Mouse (Mus musculus): ENCODE data around the gene Olfr243. TPM values are rescaled to one million over a fixed set of nuclear protein-coding genes. Genes with fewer than 3 reads are reported as not detected.
"Not testable (repeated sequence)": the region's sequence is repeated elsewhere in the genome, so short reads cannot be mapped to it uniquely, and the experiment has no call there.

The Olfr243 gene
- not detected in 2 replicates for polyA plus RNA-seq (2016; fragmentation: Nextera tagmentation; extraction: Ambion mirVana)

GRCm38 (mm10) chr7:103714371-103714770, at the start of gene Olfr243:
Olfr243 (plus strand) TSS chr7:103714671.
- Histone ChIP-seq H3K36me3 (no peaks in the 10 kb centered on the region), H3K4me1 (no peaks in the 10 kb centered on the region), H3K4me3 (no peak within 1 kb of the TSS), H3K27me3 (ENCODE audit: low read depth, poor library complexity, severe bottlenecking) (no peaks in the 10 kb centered on the region), H3K9me3 (replicated peaks) (no peaks in the 10 kb centered on the region), H3K27ac (replicated peaks) (no peak within 1 kb of the TSS)
- DNase-seq (ENCODE audit: low spot score), result no peak

- no peak for DNase-seq (ENCODE audit: low spot score)
- Histone ChIP-seq H3K27ac (replicated peaks) (no peak within 1 kb of the TSS), H3K27me3 (ENCODE audit: low read depth, poor library complexity, severe bottlenecking) (no peaks in the 10 kb centered on the region), H3K4me3 (no peak within 1 kb of the TSS), H3K9me3 (replicated peaks) (no peaks in the 10 kb centered on the region), H3K4me1 (no peaks in the 10 kb centered on the region), H3K36me3 (no peaks in the 10 kb centered on the region)
- 93% methylated on average over 2 of the region's 2 CpGs for WGBS
Observed at GRCm38 (mm10) chr7:103671091-103671490, 43.4 kb upstream of the Olfr243 start, which contains the start of gene Olfr624. Olfr624 (minus strand) TSS chr7:103671191.

GRCm38 (mm10) chr7:103682420-103682819, 32.1 kb upstream of the Olfr243 start, which contains the start of gene Olfr625-ps1:
Olfr625-ps1 (plus strand) TSS chr7:103682720.
- DNase-seq (ENCODE audit: low spot score), result no peak
- no peak within 1 kb of the TSS for H3K27ac ChIP-seq (replicated peaks)
- no peaks in the 10 kb centered on the region for H3K27me3 ChIP-seq (ENCODE audit: low read depth, poor library complexity, severe bottlenecking)
- no peak within 1 kb of the TSS for H3K4me3 ChIP-seq
- no peaks in the 10 kb centered on the region for H3K9me3 ChIP-seq (replicated peaks)
- H3K4me1 ChIP-seq, result no peaks in the 10 kb centered on the region
- H3K36me3 ChIP-seq, result no peaks in the 10 kb centered on the region

GRCm38 (mm10) chr7:103699469-103699868, 15.0 kb upstream of the Olfr243 start:
- WGBS, result 94% methylated on average over 4 of the region's 4 CpGs
- Histone ChIP-seq H3K36me3 (no peaks in the 10 kb centered on the region), H3K27ac (replicated peaks) (no peak overlapping the region), H3K9me3 (replicated peaks) (no peaks in the 10 kb centered on the region), H3K4me3 (no peak overlapping the region), H3K27me3 (ENCODE audit: low read depth, poor library complexity, severe bottlenecking) (no peaks in the 10 kb centered on the region), H3K4me1 (no peaks in the 10 kb centered on the region)
- no peak for DNase-seq (ENCODE audit: low spot score)

GRCm38 (mm10) chr7:103712024-103712423, 2.4 kb upstream of the Olfr243 start:
- H3K27ac ChIP-seq (replicated peaks), result no peak overlapping the region
- no peak overlapping the region for H3K4me3 ChIP-seq
- no peaks in the 10 kb centered on the region for H3K9me3 ChIP-seq (replicated peaks)
- WGBS, result 58% methylated on average over 2 of the region's 2 CpGs
- H3K36me3 ChIP-seq, result no peaks in the 10 kb centered on the region
- no peak for DNase-seq (ENCODE audit: low spot score)
- no peaks in the 10 kb centered on the region for H3K4me1 ChIP-seq
- no peaks in the 10 kb centered on the region for H3K27me3 ChIP-seq (ENCODE audit: low read depth, poor library complexity, severe bottlenecking)

- WGBS, result 90% methylated on average over 1 of the region's 1 CpGs
- not testable (repeated sequence) for DNase-seq (ENCODE audit: low spot score); H3K4me1 ChIP-seq; H3K36me3 ChIP-seq; H3K9me3 ChIP-seq (replicated peaks); H3K27me3 ChIP-seq (ENCODE audit: low read depth, poor library complexity, severe bottlenecking); H3K4me3 ChIP-seq; H3K27ac ChIP-seq (replicated peaks)
Observed at GRCm38 (mm10) chr7:103716398-103716797, 1.9 kb downstream of the Olfr243 start.

- H3K36me3 ChIP-seq, result no peaks in the 10 kb centered on the region
- no peak within 1 kb of the TSS for H3K27ac ChIP-seq (replicated peaks)
- 93% methylated on average over 1 of the region's 1 CpGs for WGBS
- no peaks in the 10 kb centered on the region for H3K9me3 ChIP-seq (replicated peaks)
- H3K27me3 ChIP-seq (ENCODE audit: low read depth, poor library complexity, severe bottlenecking), result no peaks in the 10 kb centered on the region
- no peak within 1 kb of the TSS for H3K4me3 ChIP-seq
- DNase-seq (ENCODE audit: low spot score), result no peak
- H3K4me1 ChIP-seq, result no peaks in the 10 kb centered on the region
Observed at GRCm38 (mm10) chr7:103730074-103730473, 15.6 kb downstream of the Olfr243 start, which contains the start of gene Olfr628. Olfr628 (plus strand) TSS chr7:103730374.

GRCm38 (mm10) chr7:103744843-103745242, 30.4 kb downstream of the Olfr243 start, which contains the start of gene Olfr629:
Olfr629 (minus strand) TSS chr7:103744943.
- no peaks in the 10 kb centered on the region for H3K36me3 ChIP-seq
- no peak for DNase-seq (ENCODE audit: low spot score)
- no peaks in the 10 kb centered on the region for H3K27me3 ChIP-seq (ENCODE audit: low read depth, poor library complexity, severe bottlenecking)
- H3K27ac ChIP-seq (replicated peaks), result no peak within 1 kb of the TSS
- H3K9me3 ChIP-seq (replicated peaks), result no peaks in the 10 kb centered on the region
- H3K4me3 ChIP-seq, result no peak within 1 kb of the TSS
- no peaks in the 10 kb centered on the region for H3K4me1 ChIP-seq
- 81% methylated on average over 2 of the region's 2 CpGs for WGBS

- H3K4me3 ChIP-seq, result no peak within 1 kb of the TSS
- H3K36me3 ChIP-seq, result no peaks in the 10 kb centered on the region
- no peaks in the 10 kb centered on the region for H3K4me1 ChIP-seq
- no peaks in the 10 kb centered on the region for H3K27me3 ChIP-seq (ENCODE audit: low read depth, poor library complexity, severe bottlenecking)
- WGBS, result 55% methylated on average over 2 of the region's 2 CpGs
- no peak within 1 kb of the TSS for H3K27ac ChIP-seq (replicated peaks)
- H3K9me3 ChIP-seq (replicated peaks), result no peaks in the 10 kb centered on the region
- no peak for DNase-seq (ENCODE audit: low spot score)
Observed at GRCm38 (mm10) chr7:103757233-103757632, 42.8 kb downstream of the Olfr243 start, which contains the start of gene Olfr630. Olfr630 (minus strand) TSS chr7:103757333.

- H3K27me3 ChIP-seq (ENCODE audit: low read depth, poor library complexity, severe bottlenecking); H3K36me3 ChIP-seq; H3K9me3 ChIP-seq (replicated peaks); H3K27ac ChIP-seq (replicated peaks); H3K4me3 ChIP-seq; H3K4me1 ChIP-seq; DNase-seq (ENCODE audit: low spot score): not testable (repeated sequence)
- 89% methylated on average over 6 of the region's 6 CpGs for WGBS
Observed at GRCm38 (mm10) chr7:103762212-103762611, 47.7 kb downstream of the Olfr243 start.

GRCm38 (mm10) chr7:103767687-103768086, 53.2 kb downstream of the Olfr243 start:
- not testable (repeated sequence) for H3K36me3 ChIP-seq; H3K27me3 ChIP-seq (ENCODE audit: low read depth, poor library complexity, severe bottlenecking); H3K9me3 ChIP-seq (replicated peaks); H3K4me1 ChIP-seq; DNase-seq (ENCODE audit: low spot score); H3K4me3 ChIP-seq; H3K27ac ChIP-seq (replicated peaks)
- WGBS, result 87% methylated on average over 6 of the region's 6 CpGs
